Mouse (Mus musculus) adrenal gland, adult 2 months (tissue): Measurements from ENCODE around the gene Gm20388. TPM values are rescaled to one million over a fixed set of nuclear protein-coding genes. Genes with fewer than 3 reads are reported as not detected.

Source experiments
- DNase-seq: peaks from one replicate; pipeline ENCODE4 v3.0.0; 2021
- polyA plus RNA-seq: library from polyadenylated mRNA; depleted of rRNA; stranded (reverse); fragments of >200 nt; gene quantifications from 2 replicates; pipeline ENCODE4 v1.2.3, GENCODE M21; 2012
- total RNA-seq, 2 experiments: library from RNA; stranded (reverse); gene quantifications; 2 replicates each; pipeline ENCODE4 v1.2.3; 2021

Gene Gm20388
- total and polyA plus RNA-seq, 3 experiments: 5.9 to 50.1 (median 9.9) TPM

DNA sequence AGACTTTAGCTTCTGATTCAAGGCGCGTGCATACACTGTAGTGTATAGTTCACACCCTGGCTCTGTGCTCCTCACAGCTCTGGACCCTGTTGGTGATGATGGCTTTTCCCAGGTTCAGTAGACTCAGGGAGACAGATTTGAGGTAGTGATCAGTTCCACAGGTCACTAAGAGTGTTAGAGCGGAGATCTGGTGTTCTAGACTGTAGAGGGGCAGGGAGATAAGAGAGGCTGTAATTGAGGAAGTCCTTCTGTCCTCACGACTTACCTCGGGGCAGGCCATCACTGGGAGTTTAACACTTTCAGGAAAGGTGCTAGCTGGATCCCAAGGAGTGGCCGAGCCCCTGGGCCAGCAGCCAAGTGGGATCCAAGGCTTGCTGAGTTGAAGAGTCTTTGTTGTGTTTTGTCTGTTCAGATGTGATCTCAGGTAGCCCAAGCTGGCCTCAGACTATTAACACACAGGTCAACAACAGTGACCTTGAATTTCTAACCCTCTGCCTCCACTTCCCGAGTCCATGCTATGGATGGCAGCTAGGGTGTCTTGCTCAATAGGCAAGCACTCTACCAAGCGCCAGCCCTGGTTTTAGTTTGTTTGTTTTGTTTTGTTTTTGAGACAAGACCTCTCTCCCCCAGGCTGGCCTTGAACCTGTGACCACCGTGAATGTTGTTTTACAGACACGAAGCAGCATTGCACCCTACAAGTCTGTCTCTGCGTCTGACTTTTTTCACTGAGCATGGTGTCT lies 564.0 kb downstream of the Gm20388 start:
- DNase-seq: no peak

DNA sequence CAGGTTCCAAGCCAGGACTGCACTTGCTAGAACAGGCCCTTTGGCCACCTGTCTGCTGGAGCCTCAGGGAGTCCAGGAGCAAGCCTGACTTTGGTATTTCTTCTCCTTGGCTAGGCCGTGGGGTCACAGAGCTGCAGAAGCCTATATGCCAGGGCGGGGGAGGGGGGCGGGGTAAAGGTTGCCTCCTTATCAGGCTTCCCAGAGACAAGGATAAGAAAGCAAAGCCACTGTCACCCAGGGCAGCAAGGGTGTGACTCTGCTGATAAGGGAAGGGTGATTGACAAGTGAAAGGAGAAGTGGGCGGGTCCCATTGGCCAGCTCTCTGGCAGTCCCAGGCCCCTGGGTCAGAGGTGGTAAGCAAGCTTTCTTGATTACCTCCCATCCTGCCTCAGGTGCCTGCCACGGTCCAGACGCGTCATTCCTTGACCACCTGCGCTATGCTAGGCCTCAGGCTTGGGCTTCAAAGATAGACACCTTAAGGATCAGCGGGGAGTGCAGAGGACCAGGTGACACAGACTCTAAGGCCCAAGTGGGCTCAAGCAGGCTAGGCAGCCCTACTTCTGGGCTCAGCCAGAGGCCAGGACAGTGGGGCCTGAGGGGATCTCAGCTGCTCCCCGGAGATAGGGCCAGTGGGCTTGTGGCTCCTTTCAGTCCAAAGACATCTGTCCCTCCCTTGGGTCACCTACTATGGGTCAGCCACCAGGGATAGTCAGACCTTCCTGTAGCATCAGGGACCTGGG lies 565.0 kb downstream of the Gm20388 start:
- DNase-seq: no peak

DNA sequence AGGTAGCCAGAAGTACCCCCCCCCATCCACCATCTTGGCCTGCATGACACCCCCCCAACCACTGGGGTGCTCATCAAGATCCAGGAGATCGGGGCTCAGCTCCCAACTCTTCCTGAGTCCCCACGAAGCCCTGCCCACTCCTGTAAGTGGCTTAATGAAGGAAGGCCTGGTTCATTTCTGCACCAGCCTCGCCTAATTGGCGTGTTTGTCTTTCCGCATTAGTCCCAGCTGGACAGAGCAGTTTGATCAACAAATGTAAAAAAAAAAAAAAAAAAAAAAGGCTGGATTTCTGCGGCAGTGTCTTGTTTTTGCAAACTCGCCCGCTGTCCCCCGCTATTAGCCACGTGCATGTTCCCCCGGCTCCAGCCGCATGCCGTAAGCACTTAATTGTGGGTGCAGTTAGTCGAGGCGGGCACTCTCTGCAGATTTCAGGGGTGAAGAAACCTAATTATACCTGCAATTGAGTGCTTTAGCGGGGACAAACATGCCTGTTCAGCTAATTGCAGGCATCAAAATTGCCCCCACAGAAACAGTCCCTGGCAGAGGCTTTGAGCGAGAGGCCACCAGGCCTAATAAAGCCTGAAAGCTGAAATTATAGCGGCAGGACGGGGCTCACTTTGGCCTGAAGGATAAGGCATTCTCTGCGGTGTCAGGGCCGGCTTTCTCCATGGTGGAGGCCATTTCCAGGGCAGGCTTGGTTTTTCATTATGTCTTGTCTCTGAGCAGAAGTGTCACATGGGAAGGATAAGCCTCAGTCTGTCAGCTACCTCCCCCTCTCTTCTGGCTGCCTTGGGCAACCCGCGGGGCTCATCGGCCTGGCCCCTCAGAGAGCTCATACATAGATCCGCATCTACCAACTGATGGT lies 566.3 kb downstream of the Gm20388 start:
- DNase-seq: no peak

DNA sequence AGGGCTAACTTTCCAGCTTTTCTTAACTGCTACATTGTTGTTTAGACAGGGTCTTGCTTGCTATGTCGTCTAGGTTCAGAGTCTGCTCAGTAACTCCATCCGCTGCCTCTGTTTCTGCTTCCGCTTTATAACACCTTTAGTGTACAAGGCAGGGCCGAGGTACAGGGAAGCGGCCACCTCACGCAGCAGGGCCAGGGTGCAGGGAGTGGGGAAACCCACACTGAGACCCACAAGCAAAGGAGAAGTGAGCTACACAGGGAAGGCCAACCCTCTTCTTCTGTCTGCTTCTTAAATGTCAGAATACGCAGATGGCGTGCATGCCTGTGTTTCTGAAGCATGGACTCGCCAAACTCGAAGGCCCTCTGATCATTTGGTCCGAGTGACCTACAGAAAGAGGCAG lies 568.1 kb downstream of the Gm20388 start:
- no peak for DNase-seq

DNA sequence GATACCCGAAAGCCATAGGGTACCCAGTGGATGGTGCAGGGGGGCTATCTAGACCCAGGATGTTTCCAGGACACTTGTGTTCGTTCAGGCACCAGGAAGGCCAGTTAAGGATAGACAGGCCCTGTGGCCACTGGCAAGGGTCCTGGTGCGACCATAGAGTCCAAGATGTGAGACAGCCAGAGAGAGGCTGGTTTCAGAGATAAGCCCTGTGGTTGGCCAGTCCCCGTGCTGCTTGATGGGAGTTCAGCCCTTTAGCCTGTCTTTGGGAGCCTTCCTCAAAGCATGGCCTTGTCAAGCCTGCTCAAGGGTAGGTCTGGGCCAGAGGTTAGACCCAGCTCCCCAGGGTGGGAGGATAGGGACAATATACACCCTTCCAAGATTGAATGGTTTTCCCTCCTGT lies 569.0 kb downstream of the Gm20388 start:
- no peak for DNase-seq

DNA sequence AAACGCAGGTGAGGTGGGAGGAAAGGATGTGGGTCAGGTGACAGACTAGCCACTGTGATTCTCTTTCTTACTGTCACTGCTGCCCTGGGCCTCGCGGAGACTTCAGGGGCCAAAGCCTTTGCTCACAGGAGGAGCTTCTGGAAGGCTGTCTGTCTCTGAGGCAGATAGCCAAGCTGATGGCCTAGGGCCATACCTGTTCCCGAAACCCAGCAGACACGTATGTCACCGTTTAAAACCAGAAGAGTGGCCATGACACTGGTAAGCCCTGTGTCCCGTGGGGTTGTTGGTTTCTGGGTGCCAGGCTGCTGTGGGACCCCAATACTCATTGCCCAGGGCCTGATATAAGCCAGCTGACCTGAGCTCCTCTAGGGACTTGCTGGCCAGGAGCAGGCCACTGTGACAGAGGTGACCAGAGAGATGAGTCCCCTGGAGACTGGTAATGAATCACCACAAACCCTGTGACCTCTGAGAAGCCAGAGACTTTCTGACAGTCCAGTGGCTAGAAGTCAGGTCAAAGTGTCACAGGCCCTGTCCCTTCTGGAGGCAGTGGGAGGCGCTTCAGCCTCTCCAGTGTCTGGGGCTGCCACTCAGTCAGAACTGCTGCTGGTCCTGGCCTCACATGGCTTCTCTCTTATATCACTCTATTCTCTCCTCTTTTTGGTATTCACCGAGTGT lies 571.5 kb downstream of the Gm20388 start:
- DNase-seq: no peak

DNA sequence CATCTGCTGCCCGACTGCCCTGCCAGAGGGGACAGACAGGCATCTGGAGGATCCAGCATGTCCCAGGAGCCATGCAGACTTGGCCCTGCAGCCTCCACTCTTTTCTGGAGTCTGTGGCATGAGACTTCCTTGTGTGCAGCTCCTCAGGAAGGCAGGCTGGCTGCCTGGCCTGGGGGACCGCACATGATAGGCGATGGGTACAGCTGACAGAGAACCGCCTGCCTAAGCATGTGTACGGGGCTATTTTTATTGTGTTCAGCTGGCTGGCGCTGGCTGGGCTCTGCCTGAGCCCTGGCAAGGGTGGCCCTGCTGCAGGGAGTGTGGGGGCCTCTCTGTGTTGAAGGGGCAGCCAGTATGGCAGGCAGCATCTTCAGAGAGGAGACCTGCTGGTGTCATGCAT lies 573.8 kb downstream of the Gm20388 start:
- DNase-seq: no peak

- no peak for DNase-seq
Observed at GRCm38 (mm10) chr8:120485116-120485515, 574.5 kb downstream of the Gm20388 start.

- no peak for DNase-seq
Observed at GRCm38 (mm10) chr8:120485551-120486476, 575.2 kb downstream of the Gm20388 start.

DNA sequence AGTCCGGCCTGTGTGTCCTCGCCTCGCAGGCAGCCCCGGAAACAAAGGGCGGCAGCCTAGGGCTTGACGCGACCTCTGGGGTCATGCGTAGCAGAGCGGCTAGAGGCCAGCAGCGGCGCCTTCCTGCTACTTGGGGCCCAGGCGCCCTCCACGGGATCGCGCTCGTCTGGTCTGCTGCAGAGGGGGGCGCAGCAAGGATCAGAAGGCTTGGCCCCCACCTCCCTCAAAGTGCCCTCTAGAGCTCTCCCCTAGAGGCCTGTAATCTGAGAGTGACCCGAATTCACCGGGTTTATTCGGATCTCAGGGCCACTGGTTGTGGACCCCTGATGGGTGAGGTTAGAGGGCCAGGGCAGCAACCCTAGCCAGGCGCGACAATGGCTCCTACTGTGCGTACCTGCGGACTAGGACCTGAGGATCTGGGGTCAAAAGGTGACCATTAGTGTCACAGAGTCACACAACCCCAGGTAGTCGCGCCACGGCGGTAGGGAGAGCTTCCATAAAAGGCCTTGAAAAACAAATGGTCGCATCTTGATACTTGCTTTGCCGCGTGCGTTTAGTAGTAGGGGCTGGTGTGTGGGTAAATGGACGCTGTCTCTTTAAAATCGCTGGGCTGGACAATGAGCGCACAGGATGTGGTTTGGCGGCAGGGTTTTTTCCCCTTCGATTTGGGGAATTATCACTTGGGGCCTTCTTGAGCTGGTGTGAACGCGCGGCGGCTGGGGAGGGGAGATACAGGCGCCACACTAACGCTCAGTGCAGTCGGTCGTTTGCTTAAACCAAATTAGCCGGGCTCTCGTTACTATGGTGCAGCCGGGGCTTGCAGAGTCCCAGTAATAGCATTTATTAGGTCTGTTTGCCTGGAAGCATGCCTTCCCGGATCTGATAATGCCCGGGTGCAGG lies 576.1 kb downstream of the Gm20388 start:
- DNase-seq: no peak

- DNase-seq: peak; percentile 89
Observed at GRCm38 (mm10) chr8:120487377-120487728, 576.7 kb downstream of the Gm20388 start.

GRCm38 (mm10) chr8:120487729-120488510 lies 577.3 kb downstream of the Gm20388 start:
- DNase-seq: peak; percentile 88

GRCm38 (mm10) chr8:120488636-120489131 lies 578.0 kb downstream of the Gm20388 start:
- DNase-seq: no peak

DNA sequence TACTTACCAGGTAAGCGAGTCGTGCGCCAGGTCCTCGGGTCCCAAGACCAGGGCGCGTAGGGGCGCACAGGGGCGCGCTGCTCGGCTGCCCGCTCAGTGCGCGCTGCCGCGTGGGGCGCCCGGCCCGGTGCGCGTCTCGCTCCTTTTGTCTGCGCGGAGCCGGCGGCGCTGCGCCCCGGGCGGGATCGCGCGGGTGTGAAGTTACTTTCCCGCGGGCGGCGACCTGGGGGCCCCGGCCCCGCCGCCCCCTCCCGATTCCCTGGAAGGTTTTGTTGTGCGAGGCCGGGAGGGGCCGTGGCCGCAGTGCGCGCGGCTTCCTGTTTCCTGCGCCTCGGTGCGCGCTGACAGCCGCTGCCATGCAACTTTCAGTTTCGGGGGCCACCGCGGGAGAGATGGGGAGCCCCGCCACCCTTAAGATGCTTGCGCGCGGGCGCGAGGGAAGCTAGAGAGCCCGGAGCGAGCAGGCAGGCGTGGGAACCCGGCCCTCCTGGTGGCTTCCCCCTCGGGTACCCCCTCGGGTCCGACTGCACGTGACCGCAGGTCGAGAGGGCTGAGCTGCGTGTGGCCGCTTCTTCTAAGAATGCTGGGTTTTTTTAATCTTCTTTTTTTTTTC lies 578.6 kb downstream of the Gm20388 start:
- peak; percentile 85 for DNase-seq

GRCm38 (mm10) chr8:120489771-120490281 lies 579.2 kb downstream of the Gm20388 start:
- DNase-seq: no peak

DNA sequence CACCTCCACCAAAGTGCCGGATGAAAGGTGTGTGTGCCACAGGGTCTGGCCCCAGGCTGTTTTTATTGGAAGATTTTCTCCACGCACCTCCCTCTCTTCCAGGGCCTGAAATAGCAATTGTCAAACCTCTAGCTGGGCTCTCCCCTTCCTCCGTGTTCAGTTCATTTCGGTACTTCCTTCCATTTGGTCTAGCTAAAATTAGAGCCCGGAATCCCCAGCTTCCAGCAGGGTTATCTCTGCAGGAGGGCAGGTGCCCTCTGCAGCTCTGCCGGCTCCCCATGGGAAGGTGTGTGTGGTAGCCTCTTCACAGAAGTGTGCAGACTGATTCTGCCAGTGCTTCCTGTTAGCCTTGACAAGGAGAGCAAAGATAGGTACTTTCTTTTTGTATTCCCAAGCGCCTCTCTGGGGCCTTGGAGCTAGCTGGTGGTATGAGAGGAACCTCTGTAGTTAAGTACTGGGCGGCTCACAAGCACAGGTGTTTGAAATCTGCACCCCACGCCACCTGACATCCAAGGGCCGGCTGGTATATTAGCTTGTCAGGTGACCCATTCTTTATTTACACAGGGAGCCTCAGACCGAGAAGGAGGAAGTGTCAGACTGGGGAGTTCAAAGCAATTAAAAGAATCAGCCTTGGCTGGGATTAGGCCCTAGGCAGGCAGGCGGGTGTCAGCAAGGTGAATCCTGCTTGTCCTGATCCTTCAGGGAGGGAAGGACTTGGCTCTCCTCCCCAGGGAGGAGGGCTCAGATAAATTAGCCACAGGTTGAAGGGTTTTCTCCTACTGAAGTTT lies 579.9 kb downstream of the Gm20388 start:
- DNase-seq: no peak

DNA sequence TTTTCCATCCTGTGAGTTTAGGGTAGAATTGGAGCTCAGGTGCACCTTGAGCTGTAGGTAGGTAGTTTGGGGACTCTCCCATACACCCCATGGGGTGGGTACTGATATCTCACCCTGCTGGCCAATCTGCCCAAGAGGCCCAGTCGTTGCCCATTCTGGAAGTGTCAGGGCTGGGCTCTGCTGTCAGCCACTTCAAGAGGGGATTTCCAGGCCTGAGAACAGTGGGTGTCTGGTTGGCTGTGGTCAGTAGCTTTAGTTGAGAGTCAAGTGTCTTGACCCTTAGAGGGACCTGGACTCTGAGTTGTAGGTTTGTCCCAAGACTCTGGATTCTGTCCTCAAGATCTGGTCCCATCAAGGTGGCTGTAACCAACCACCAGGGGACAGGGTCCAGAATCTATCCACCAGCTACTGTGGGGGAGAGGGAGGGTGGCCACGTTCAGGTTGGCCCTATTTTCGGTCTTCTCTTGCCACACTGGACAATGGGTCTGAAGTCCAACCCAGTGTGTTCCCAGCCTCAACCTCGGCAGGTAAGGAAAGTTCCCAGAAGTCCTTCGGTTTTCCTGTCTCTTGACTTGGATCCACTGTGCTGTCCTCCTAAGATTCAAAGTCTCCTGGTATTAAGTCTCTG lies 580.6 kb downstream of the Gm20388 start:
- no peak for DNase-seq
